Mouse (Mus musculus): ENCODE measurements at regions not wholly inside any gene's neighbourhood (a gene's known extent, or its start where the extent isn't known, plus 50 kb on each side); places are given as distances from the start of the nearest gene placed in this dataset.

DNA sequence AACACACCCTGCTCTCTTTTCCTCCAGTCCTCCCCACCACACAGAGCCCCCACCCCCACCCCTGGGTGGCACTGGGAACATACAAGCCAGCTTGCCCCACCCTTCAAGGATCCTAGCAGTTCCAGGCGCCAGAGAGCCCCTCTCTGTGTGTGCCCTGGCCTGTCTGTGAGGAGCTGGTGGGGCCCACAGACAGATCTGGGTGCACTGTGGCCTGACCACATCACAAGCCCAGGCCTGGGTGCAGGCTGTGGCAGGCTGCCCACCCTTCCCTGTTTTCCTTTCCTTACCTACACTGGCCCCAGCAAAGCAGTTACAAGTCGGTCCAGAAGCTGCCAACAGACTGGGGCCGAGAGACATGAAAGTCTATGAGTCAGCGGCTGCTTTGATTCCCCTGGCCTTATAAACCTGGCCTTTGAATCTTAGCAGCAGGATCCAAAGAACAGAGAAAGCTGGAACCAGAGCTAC, 74.8 kb upstream of the Spred2 start:
- no peak for TF ChIP-seq CTCF (IDR thresholded peaks at IDR 0.05; ENCODE audit: low read depth, low read length)
- TF ChIP-seq POLR2A (IDR thresholded peaks at IDR 0.05; ENCODE audit: borderline replicate concordance, low read depth, low read length), result no peak

Data from bone marrow macrophage, adult 2 months (primary cell).